Mouse (Mus musculus) gastrocnemius, postnatal 36 days (tissue): Measurements from ENCODE around the gene Dmrt2. TPM values are rescaled to one million over a fixed set of nuclear protein-coding genes. Genes with fewer than 3 reads are reported as not detected.

Experiments
- DNase-seq, 2 experiments: peaks; one replicate each; pipeline ENCODE4 v3.0.0; 2022
- intact Hi-C: fragments of 180-260 bp; cut with DNase I; formaldehyde crosslinking; loops from one replicate; pipeline ENCODE4 v1.15.1; 2025
- long read RNA-seq, 2 experiments: library from polyadenylated mRNA; stranded (forward); transcript quantifications; one replicate each; pipeline ENCODE4 v2.0.0; 2021
- total RNA-seq, 2 experiments: library from RNA; stranded (reverse); gene quantifications; 2 replicates each; pipeline ENCODE4 v1.2.3; 2021

Gene Dmrt2
- total RNA-seq, result 1 to 10 TPM; 4.2 to 6.6 TPM
- long read RNA-seq, experiment 1, partial matches to known transcripts, result 1 of 2 reads
- long read RNA-seq, experiment 1, other reads (novel, unspliced or antisense), result 1 of 2 reads
- long read RNA-seq, experiment 2, partial matches to known transcripts, result 0 of 6 reads
- long read RNA-seq, experiment 2, other reads (novel, unspliced or antisense), result 5 of 6 reads

DNA sequence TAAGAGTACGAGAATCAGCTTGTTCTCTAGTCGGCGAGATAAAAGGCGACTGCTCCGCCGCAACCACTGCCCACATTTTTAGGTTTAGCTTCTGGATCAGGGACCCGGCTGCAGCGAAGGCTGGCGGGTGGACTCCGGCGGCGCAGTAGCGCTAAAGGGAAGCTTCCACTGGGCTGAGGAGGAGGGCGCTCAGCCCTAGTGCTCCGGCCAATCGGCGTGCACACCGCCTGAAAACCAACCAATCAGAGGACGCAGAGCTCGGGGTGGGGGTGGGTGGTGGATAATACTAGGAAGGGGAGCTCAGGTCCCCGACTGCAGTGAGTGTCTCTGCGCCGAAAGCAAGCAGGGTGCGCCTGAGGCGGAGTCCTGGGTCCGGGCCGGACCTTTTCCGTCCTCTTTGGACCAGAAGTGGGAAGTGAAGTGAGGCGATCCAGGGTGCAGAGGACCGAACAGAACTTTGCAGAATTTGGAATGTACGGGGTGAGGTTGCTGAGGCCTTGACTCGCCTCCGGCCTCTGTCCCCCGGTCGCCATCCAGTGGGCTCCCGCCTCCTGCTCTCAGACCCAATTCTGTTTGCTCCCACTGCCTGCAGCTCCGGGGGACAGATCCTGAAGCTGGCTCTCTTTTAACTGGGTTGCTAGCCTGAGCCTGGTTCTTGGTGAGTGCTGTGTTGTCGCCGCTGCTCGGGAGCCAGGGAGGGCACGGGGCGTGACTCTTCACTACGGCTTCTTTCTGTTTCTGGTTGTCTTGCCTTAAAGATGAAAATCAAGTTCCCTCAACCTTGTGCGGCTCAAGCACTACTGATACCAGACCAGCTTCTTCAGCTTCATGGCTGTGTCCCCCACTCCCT is at the start of gene Dmrt2:
Gene Dmrt2, plus strand, starts transcription at position 311 of the 850 bp plus-strand sequence.
- intact Hi-C loops, result loop anchor here (5.0 to 10.0 kb wide), 2 partner anchors 932 to 1075 kb away; partner anchors contain the start of gene Smarca2
- DNase-seq, result peak; percentile 64 to 82

DNA sequence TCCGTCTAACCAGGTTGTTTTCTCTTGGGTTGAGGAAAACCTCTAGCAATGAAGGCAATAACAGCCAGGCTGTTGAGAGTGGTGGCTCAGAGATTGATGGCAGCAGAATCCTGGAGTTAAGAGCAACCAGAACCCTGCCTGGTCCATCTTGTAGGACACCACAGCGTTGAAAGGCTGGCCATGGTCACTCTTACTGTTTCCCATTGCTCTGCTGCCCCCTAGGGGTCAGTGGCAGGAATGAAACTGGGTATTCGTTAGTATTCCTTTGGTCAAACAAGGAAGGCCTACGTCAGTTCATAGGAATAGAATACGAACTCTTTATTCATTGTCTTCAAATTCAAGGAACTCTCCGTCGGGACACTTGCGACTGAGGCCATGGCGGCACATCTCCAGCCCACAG is 43.7 kb upstream of the Dmrt2 start:
- DNase-seq, result peak in 1 of 2 experiments; percentile 42
- intact Hi-C loops, result loop anchor here (5.0 kb wide), 1 partner anchor 286 kb away; no protein-coding TSS in a partner anchor

GRCm38 (mm10) chr19:25635119-25635518 is 37.1 kb upstream of the Dmrt2 start:
- intact Hi-C loops, result no loop called here

GRCm38 (mm10) chr19:25635622-25636244 is 36.5 kb upstream of the Dmrt2 start:
- DNase-seq, result peak; percentile 43 to 59
- intact Hi-C loops, result no loop called here

More at GRCm38 (mm10) chr19:25635119-25635518, 37.1 kb upstream of the Dmrt2 start:
- no peak for DNase-seq

GRCm38 (mm10) chr19:25638766-25639361 is 33.3 kb upstream of the Dmrt2 start:
- no peak for DNase-seq
- intact Hi-C loops, result no loop called here

DNA sequence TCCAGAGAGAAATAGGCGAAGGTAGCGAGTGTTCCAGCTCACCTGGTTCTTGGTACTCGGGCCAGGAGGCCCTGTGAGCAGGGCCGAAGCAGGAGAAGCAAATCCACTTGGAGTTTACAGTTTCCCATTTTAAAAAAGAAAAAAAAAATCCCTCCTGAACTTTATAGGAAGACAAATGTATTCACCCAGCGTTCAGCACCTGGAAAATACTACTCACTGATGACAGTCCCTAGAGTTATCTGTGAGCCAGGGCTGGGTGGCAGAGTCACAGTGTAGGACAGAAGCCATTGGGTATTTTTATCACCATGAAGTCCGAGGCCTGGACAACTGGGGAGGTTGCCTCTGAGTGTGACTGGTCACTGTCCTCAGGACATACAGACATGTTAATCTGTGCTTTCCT is 30.4 kb upstream of the Dmrt2 start:
- intact Hi-C loops, result no loop called here
- DNase-seq, result no peak

- intact Hi-C loops, result no loop called here
- DNase-seq, result no peak
Measured at GRCm38 (mm10) chr19:25647136-25647535, 25.1 kb upstream of the Dmrt2 start.

GRCm38 (mm10) chr19:25648701-25649100 is 23.5 kb upstream of the Dmrt2 start:
- DNase-seq, result no peak
- intact Hi-C loops, result no loop called here

- intact Hi-C loops, result no loop called here
Measured at GRCm38 (mm10) chr19:25650474-25650873, 21.7 kb upstream of the Dmrt2 start.

DNA sequence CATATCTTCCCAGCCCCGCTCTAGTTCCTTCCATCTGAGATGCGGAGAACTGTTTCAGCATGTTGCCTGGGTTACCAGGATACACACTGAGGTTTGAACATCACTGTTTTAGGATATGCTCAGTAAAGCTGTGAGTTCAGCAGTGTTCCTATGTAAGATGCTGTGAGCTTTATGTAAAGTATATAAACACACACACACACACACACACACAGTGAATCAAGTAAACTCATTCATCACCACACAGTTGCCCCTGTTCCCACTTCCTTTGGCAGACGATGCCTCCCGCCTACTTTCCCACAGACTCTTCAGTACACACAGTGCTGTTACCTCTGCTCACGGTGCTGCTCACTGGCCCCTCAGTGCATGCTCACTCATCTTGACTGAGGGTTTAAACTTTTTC is 19.7 kb upstream of the Dmrt2 start:
- intact Hi-C loops, result no loop called here
- DNase-seq, result no peak

More at GRCm38 (mm10) chr19:25650474-25650873, 21.7 kb upstream of the Dmrt2 start:
- no peak for DNase-seq

DNA sequence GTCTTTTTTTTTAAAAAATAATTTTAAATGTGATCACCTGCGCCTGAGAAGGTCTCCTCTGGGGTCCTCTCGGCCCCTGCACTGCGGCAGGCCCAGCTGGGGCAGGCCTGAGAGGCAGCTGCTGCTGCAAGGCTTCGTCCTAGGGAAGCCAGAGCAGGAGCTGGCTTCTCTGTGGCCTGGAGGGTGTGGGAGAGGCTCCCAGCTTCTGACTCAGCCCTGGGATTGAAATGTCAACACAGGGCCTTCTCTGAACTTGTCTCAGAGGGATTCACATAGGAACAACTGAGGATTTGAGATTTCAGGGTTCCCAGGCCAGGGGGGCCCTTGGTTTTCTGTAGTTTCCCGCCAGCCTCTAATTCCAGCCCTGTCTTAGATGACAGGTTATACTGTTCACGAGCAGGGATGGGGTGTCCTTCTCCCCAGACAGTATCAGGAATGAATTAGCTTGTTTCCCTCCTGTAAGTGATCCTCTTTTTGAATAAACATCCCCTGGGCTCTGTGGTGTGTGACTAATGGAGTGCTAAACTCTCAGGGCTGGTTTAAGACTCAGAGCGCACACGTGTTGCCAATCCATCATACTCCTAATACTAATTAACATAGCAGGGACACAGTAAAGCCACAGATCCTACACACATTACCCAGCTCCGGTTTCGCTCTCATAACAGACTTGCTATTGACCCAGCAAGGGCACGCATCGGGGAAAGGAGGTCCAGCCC is 18.0 kb upstream of the Dmrt2 start:
- DNase-seq, result no peak
- intact Hi-C loops, result no loop called here

DNA sequence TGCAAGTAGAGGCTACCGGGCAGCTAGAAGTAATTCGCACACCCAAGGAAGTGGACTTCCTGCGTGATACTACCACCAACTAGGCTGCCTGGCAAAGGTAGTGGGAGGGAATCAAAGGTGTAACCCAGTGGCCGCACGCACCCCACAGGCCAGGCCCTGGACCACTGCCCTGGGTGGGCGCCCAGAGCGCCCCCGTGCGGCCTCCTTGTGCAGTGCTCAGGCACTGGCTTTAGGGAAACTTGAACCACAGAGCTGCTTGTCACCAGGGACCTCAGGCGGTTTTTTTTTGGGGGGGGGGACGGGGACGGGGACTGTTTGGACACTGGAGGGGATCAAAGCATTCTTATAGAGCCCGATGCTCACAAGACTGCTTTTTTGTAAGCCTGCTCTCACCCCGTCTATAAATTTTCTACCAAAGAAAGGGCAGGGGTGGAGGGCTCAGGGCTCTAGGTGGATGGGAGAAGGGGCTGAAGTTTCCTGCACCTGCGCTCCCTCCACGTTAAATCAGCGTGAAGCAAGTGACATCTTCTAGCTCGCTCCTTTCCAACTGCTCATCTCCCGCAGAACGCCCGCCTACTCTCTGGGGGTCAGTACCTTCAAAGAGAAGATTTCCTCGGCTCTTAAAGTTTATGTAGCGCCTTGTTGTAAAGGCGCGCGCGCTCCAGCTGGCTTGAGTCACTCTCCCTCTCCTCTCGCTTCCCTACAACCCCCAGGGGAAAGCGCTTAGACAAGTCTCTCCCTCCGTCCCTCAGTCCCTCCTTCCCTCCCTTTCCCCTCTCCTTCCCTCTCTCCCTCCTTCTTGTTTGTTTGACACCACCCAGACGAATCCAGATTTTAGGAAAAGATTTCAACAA is 6.5 kb upstream of the Dmrt2 start:
- intact Hi-C loops, result no loop called here
- DNase-seq, result no peak

GRCm38 (mm10) chr19:25667836-25668235 is 4.4 kb upstream of the Dmrt2 start:
- no peak for DNase-seq
- intact Hi-C loops, result no loop called here

DNA sequence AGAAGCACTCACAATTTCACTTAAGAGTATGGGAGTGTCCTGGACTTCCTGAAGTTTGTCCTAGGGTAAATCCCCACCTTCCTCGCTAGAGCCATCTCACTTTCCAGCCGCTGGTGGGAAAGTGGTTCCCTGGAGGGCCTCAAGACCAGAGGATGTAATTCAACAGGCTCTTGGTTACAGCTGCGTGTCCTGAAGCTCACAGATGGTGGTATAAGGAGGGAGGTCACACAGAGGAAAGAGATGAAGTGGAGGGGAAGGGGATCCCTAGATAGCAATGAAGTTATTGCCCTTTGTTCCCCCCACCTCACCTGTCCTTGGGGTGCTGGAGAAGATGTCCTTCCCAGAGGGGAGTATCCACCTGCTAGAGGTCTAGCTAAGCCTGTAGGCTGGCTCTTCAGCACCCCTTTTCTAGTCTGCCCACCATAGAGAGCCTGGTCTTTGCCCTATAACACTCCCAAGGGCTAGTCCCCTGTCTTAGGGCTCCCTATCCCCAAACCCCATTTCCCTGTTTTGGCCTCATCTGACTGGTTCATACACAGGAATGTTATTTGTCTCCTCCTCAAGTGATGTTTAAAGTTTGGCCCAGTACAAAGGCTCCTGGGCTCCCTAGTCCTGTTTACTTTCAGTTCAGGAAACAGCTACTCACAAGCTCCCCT is 2.5 kb upstream of the Dmrt2 start:
- intact Hi-C loops, result loop anchor here (5.0 to 10.0 kb wide), 2 partner anchors 935 to 1078 kb away; partner anchors contain the start of gene Smarca2
- DNase-seq, result no peak

- DNase-seq, result no peak
- intact Hi-C loops, result loop anchor here (5.0 to 10.0 kb wide), 2 partner anchors 934 to 1077 kb away; partner anchors contain the start of gene Smarca2
Measured at GRCm38 (mm10) chr19:25670571-25671285, 1.5 kb upstream of the Dmrt2 start.

DNA sequence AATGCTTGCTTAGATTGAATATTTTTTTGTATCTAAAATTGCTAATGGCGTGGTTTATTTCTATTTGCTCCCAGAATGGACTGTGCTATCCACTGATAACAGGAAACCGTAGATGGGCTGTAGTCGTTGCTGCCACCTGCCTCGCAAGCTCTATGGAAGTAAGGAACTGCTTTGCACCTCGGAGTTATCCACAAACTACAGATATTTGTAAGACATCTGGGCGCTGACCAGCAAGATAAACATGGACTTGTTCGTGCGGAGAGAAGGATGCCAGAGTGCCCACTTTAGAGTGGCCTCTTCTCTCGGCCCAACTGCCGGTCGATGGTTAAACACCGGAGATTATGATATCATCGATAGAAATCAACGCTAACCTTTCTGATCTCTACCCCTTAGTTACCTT is 530 bp upstream of the Dmrt2 start:
- intact Hi-C loops, result loop anchor here (5.0 to 10.0 kb wide), 2 partner anchors 933 to 1076 kb away; partner anchors contain the start of gene Smarca2
- DNase-seq, result peak in 1 of 2 experiments; percentile 15

GRCm38 (mm10) chr19:25673224-25674055 is 1.2 kb downstream of the Dmrt2 start:
- DNase-seq, result peak; percentile 26 to 32
- intact Hi-C loops, result loop anchor here (5.0 to 10.0 kb wide), 2 partner anchors 931 to 1074 kb away; partner anchors contain the start of gene Smarca2
